Mouse (Mus musculus) heart, embryonic 16.5 days (tissue): ENCODE measurements at regions not wholly inside any gene's neighbourhood (a gene's known extent, or its start where the extent isn't known, plus 50 kb on each side); places are given as distances from the start of the nearest gene placed in this dataset.

Source experiments
- ATAC-seq: fragments of 200-750 bp; cut with Nextera tagmentation; replicated peaks from 2 replicates; pipeline ENCODE4 v1.8.0; 2017; ENCODE audit warnings: moderate number of reproducible peaks; ENCODE audit not compliant: insufficient read depth, low FRiP score; ENCODE audit errors: extremely low read depth
- H3K27ac ChIP-seq: fragments of 300-500 bp; sonication (generic); 2 replicates; pipeline ENCODE4 v1.5.1; 2014; ENCODE audit warnings: mild to moderate bottlenecking, low read length, control low read depth, moderate library complexity
- H3K27me3 ChIP-seq: fragments of 300-500 bp; sonication (generic); 2 replicates; pipeline ENCODE4 v1.6.1; 2014; ENCODE audit warnings: low read length, mixed read lengths; ENCODE audit not compliant: control insufficient read depth, insufficient read depth
- H3K36me3 ChIP-seq: fragments of 300-500 bp; sonication (generic); 2 replicates; pipeline ENCODE4 v1.6.1; 2014; ENCODE audit not compliant: control insufficient read depth, insufficient read depth
- H3K4me1 ChIP-seq: fragments of 300-500 bp; sonication (generic); 2 replicates; pipeline ENCODE4 v1.6.1; 2014; ENCODE audit warnings: low read length, mixed read lengths; ENCODE audit not compliant: control insufficient read depth, insufficient read depth
- H3K4me2 ChIP-seq: fragments of 300-500 bp; sonication (generic); 2 replicates; pipeline ENCODE4 v1.6.1; 2014; ENCODE audit warnings: low read depth, mild to moderate bottlenecking, control low read depth, low read length
- H3K4me3 ChIP-seq: fragments of 300-500 bp; sonication (generic); 2 replicates; pipeline ENCODE4 v1.5.1; 2014; ENCODE audit warnings: mild to moderate bottlenecking, control low read depth, low read length
- H3K9ac ChIP-seq: fragments of 300-500 bp; sonication (generic); 2 replicates; pipeline ENCODE4 v1.6.1; 2014; ENCODE audit warnings: low read length, control low read depth
- H3K9me3 ChIP-seq: fragments of 300-500 bp; sonication (generic); replicated peaks from 2 replicates; pipeline ENCODE4 v1.6.1; 2016; ENCODE audit warnings: low read length; ENCODE audit not compliant: control insufficient read depth
- WGBS: fragments of 180-500 bp; shearing (Covaris S2); extraction: QIAGEN DNeasy Blood & Tissue Kit; methylation state at CpG from one replicate; pipeline ENCODE4 v1.1.7; 2014; 5-methylcytosine and 5-hydroxymethylcytosine counted together

DNA sequence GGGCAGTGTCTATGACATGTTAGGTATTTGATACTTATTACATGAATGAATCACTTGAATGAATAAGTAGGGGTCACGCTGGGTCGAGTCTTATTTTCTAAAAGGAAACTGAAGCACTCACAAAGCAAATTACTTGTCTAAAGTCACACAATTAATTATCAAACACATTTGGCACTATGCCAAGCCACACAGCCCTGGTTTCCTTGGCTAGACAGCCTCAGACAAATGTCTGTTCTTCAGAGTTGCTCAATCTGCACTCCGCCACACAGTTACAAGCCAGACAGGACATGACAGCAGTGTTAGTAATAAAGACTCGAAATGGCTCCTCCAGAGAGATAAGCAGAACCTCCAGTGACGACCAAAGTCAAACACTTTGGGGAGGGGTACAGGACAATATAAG lies 627.2 kb upstream of the Kirrel3 start:
- WGBS, result 28% methylated on average over 5 of the region's 5 CpGs

DNA sequence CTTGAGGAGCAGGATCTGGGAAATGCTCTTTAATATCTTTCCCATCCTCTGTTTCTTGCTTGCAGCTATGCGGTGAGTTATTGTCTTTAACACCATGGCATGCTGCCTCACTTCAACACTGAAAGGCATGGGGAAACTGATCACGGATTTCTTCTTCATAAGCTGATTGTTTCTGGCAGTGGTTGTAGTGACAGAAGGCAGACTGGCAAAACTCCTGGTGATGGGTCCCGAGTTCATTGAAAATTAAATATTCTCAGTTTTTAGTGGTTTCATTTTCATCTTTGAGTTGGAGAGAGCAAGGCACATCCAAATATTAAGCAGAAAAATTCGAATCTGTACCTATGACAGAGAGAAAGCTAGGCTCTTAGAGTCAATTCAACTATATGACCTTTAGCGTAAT lies 617.0 kb upstream of the Kirrel3 start:
- no peak overlapping the region for H3K9ac ChIP-seq

More for the DNA sequence above, 627.2 kb upstream of the Kirrel3 start:
- Histone ChIP-seq H3K4me3 (no peak overlapping the region), H3K9ac (no peak overlapping the region), H3K9me3 (no peaks in the 10 kb centered on the region), H3K36me3 (no peaks in the 10 kb centered on the region), H3K4me1 (no peaks in the 10 kb centered on the region), H3K4me2 (no peak overlapping the region), H3K27ac (no peak overlapping the region), H3K27me3 (no peaks in the 10 kb centered on the region)
- no peak for ATAC-seq

GRCm38 (mm10) chr9:33887279-33887678 lies 598.4 kb upstream of the Kirrel3 start:
- no peaks in the 10 kb centered on the region for H3K27me3 ChIP-seq
- ATAC-seq, result no peak
- H3K27ac ChIP-seq, result no peak overlapping the region
- WGBS, result 65% methylated on average over 2 of the region's 2 CpGs
- no peak overlapping the region for H3K9ac ChIP-seq
- no peaks in the 10 kb centered on the region; the same call in 1 of the 2 replicates for H3K4me1 ChIP-seq
- no peak overlapping the region for H3K4me3 ChIP-seq
- no peaks in the 10 kb centered on the region for H3K36me3 ChIP-seq
- H3K9me3 ChIP-seq, result no peaks in the 10 kb centered on the region
- H3K4me2 ChIP-seq, result no peak overlapping the region

More for the DNA sequence above, 617.0 kb upstream of the Kirrel3 start:
- H3K27me3 ChIP-seq, result no peaks in the 10 kb centered on the region
- no peaks in the 10 kb centered on the region for H3K4me1 ChIP-seq
- H3K4me2 ChIP-seq, result no peak overlapping the region
- H3K9me3 ChIP-seq, result no peaks in the 10 kb centered on the region
- no peak for ATAC-seq
- no peak overlapping the region for H3K4me3 ChIP-seq
- H3K36me3 ChIP-seq, result no peaks in the 10 kb centered on the region
- H3K27ac ChIP-seq, result no peak overlapping the region
- WGBS, result 69% methylated on average over 5 of the region's 5 CpGs

DNA sequence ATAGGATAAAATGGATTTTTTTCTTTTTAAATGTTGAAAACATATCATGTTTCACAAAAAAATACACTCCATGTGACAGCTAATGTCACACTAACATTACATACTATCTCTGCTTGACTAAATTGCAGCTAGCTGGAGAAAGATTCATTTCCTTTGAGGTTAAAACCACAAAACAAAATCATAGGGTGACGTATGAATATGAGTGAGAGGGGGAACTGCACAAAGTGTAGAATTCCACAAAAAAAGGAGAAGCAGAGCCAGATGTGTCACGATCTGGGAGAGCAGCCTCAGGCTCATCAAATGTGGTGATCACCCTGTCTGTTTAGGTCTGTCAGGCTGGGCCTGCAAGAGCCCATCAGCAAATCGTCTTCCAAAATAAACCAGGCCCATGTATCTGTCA lies 593.7 kb upstream of the Kirrel3 start:
- H3K36me3 ChIP-seq, result no peaks in the 10 kb centered on the region
- H3K9me3 ChIP-seq, result no peaks in the 10 kb centered on the region
- H3K4me2 ChIP-seq, result no peak overlapping the region
- no peak for ATAC-seq
- H3K9ac ChIP-seq, result no peak overlapping the region
- WGBS, result 44% methylated on average over 3 of the region's 3 CpGs
- no peak overlapping the region for H3K4me3 ChIP-seq
- H3K27me3 ChIP-seq, result no peaks in the 10 kb centered on the region
- no peak overlapping the region for H3K27ac ChIP-seq
- no peaks in the 10 kb centered on the region; the same call in 1 of the 2 replicates for H3K4me1 ChIP-seq

DNA sequence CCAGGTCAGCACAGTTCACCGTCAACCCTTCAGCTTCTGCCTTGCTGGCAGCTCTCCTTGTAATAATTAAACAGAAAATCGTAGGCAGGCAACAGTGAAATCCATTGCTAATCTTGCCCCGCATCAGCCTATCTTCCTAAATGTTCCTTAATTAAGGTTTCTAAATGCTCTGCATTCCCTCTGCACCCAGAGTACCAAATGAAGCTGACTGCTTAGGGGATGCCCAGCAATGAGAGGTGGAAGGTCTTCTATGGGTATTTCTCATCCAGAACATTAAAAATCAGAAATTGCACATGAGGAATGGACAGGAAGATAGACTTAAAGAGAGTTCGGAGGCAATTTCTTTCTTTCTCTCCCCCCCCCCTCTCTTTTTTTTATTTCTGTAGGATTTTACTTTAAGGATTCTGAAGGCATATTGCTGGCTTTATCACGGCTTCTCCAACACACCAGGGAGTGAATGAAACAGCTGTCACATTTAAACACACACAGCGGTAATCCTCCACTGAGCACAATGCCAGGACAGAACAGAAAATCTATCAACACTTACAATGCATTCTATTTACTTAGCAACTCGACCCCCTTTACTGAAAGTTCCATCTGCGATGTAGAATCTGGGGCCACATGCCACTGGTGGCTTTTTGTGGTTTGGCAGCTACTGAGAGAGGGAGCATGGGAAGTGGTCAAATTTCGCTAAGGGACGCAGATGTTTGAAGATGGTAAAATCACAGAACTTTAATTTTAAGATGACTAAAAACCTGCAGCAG lies 584.2 kb upstream of the Kirrel3 start:
- Histone ChIP-seq H3K4me3 (no peak overlapping the region), H3K27ac (no peak overlapping the region), H3K9me3 (no peaks in the 10 kb centered on the region), H3K4me1 (no peaks in the 10 kb centered on the region), H3K4me2 (no peak overlapping the region), H3K36me3 (no peaks in the 10 kb centered on the region), H3K27me3 (no peaks in the 10 kb centered on the region), H3K9ac (no peak overlapping the region)
- 54% methylated on average over 10 of the region's 10 CpGs for WGBS
- no peak for ATAC-seq

DNA sequence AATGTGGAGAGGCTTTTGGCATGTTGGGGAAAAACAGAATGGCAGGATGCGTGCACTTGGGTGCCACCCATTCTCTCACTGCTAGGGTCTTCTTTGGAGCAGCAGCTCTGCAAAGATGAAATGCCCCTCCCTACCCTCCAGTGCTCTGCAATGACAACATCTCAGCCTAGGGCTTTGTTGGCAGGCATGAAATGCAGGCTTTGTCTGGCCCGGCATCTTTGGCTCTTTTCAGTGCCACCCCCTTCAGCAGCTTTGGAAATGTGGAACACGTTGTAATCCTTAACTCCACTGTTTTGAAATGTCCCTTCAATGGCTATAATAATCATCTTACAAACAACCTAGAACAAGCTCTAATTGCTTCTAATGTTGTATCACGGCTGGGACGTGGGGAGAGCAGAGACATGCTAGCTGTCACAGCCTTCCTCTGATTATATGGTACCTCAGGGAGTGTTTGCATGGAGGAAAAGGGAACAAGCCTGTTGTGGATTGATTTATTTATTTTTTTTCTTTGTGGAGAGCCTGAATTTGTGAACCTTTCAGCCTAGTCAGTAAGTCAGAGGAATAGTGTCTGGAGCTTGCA lies 581.6 kb upstream of the Kirrel3 start:
- no peaks in the 10 kb centered on the region for H3K9me3 ChIP-seq
- no peak overlapping the region for H3K4me3 ChIP-seq
- no peaks in the 10 kb centered on the region for H3K27me3 ChIP-seq
- H3K4me2 ChIP-seq, result no peak overlapping the region
- no peaks in the 10 kb centered on the region for H3K36me3 ChIP-seq
- no peaks in the 10 kb centered on the region for H3K4me1 ChIP-seq
- ATAC-seq, result no peak
- no peak overlapping the region for H3K9ac ChIP-seq
- H3K27ac ChIP-seq, result no peak overlapping the region
- 64% methylated on average over 5 of the region's 5 CpGs for WGBS

DNA sequence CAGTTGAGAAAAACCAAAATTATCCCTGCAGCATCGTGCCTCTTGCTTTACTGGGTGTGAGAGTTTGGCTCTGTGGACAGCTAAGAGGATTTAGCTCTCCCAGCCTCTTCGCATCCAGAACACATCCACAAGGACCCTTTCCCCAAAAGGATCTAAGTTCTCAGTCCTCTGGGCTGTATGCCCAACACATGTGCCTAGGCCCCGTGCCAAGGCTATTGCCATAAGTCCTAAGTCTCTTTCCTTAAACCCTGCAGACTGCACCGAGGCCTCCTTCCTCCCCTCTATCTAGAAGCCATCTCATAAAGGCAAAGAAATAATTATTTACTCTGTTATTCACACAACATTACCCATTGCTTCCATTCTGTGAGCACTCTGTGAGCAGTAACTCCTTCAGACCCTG lies 570.8 kb upstream of the Kirrel3 start:
- Histone ChIP-seq H3K36me3 (no peaks in the 10 kb centered on the region), H3K9me3 (no peaks in the 10 kb centered on the region), H3K27me3 (no peaks in the 10 kb centered on the region), H3K4me2 (no peak overlapping the region), H3K4me3 (no peak overlapping the region), H3K9ac (no peak overlapping the region), H3K27ac (no peak overlapping the region), H3K4me1 (no peaks in the 10 kb centered on the region)
- WGBS, result 72% methylated on average over 4 of the region's 4 CpGs
- no peak for ATAC-seq

GRCm38 (mm10) chr9:33915349-33916056 lies 570.2 kb upstream of the Kirrel3 start:
- no peak for ATAC-seq
- H3K4me2 ChIP-seq, result no peak overlapping the region
- H3K9me3 ChIP-seq, result no peaks in the 10 kb centered on the region
- H3K9ac ChIP-seq, result no peak overlapping the region
- no peaks in the 10 kb centered on the region for H3K4me1 ChIP-seq
- no peaks in the 10 kb centered on the region for H3K36me3 ChIP-seq
- H3K27ac ChIP-seq, result no peak overlapping the region
- 65% methylated on average over 4 of the region's 4 CpGs for WGBS
- H3K27me3 ChIP-seq, result no peaks in the 10 kb centered on the region
- no peak overlapping the region for H3K4me3 ChIP-seq

DNA sequence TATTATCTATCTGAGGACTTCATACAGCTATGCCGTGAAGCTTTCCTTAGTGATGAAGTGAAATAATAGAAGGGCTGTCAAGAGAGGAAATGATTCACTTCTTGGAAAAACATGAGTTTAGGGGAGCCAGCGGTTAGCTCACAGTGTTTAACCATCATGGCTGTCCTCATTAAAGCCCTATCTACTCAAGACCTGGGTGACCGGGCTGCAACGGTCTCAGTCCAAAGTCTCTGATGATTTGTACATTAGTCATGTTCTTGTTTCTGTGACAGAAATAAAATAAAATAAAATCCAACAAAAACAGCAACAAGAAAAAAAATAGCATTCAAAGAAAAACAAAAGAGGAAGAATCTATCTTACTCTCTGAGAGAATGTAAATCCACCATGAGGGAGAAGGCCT lies 555.4 kb upstream of the Kirrel3 start:
- WGBS, result 62% methylated on average over 4 of the region's 4 CpGs
- no peaks in the 10 kb centered on the region for H3K9me3 ChIP-seq

More for the DNA sequence above, 555.4 kb upstream of the Kirrel3 start:
- Histone ChIP-seq H3K4me3 (no peak overlapping the region), H3K4me1 (no peaks in the 10 kb centered on the region), H3K27ac (no peak overlapping the region), H3K9ac (no peak overlapping the region), H3K27me3 (no peaks in the 10 kb centered on the region), H3K36me3 (no peaks in the 10 kb centered on the region), H3K4me2 (no peak overlapping the region)
- no peak for ATAC-seq
